In the genomic region with DNA sequence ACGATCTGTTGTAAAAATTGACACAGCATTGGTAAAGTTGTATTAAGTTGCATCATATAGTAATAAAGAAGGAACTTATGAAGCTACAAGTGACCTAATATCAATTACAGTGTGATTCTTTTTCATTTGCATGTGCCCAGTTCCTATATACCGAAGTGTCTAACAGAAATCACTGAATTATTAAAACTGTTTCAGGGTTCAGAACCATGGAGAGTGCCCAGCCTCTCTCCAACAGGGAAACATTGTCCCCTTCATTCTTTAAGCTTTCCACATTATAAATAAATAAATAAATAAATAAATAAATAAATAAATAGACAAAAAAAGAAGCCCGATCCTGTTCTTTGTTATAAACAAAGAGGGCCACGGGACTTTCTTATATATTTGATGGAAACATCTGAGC, we compare ENCODE assay signal across 25 mouse cellular contexts.
A peak's percentile ranks its signal among the peaks of the same experiment; 100 is the strongest.
DNase-seq lines count a peak whose midpoint lies in the region; ATAC-seq and TF ChIP-seq lines count a peak whose summit lies in the region.
"Had no signal": no experiment of that assay in that cellular context is flagged by ENCODE, and none has a peak within 500 bp of the region (broad histone marks: within the 10 kb centered on the region; RNA-seq: fewer than 3 reads in every experiment).

No protein-coding gene starts in this region.

- H3K27me3 ChIP-seq in embryonic facial prominence, embryonic 11.5 days (ENCODE audit: control insufficient read depth, insufficient read depth, low read length), result no peaks in the 10 kb centered on the region
- no peaks in the 10 kb centered on the region for H3K27me3 ChIP-seq in embryonic facial prominence, embryonic 10.5 days (replicated peaks; ENCODE audit: low read depth, poor library complexity, severe bottlenecking)
- no peaks in the 10 kb centered on the region for H3K27me3 ChIP-seq in lung, embryonic 14.5 days (ENCODE audit: insufficient read depth, low read length)
- H3K27me3 ChIP-seq: CH12.LX; liver, embryonic 12.5 days; lung, embryonic 15.5 days; megakaryocyte, embryonic 14.5 days; Patski had no signal

- no peaks in the 10 kb centered on the region for H3K36me3 ChIP-seq in embryonic facial prominence, embryonic 11.5 days (replicated peaks; ENCODE audit: control insufficient read depth, insufficient read depth, low read depth, low read length)
- no peaks in the 10 kb centered on the region for H3K36me3 ChIP-seq in embryonic facial prominence, embryonic 10.5 days (replicated peaks)
- no peaks in the 10 kb centered on the region for H3K36me3 ChIP-seq in lung, embryonic 14.5 days (ENCODE audit: insufficient read depth)
- H3K36me3 ChIP-seq: forebrain, embryonic 10.5 days; liver, embryonic 12.5 days; lung, embryonic 15.5 days had no signal

- no peak for TF ChIP-seq POLR2A in lung, adult 2 months (IDR thresholded peaks at IDR 0.05; ENCODE audit: borderline replicate concordance, extremely low read depth, low read depth, low read length)

- no peak overlapping the region for H3K4me2 ChIP-seq in embryonic facial prominence, embryonic 11.5 days (ENCODE audit: low read depth, low read length)
- H3K4me2 ChIP-seq in lung, embryonic 14.5 days, result no peak overlapping the region
- H3K4me2 ChIP-seq: heart, embryonic 11.5 days; hindbrain, embryonic 14.5 days; liver, embryonic 12.5 days; lung, embryonic 15.5 days had no signal

- TF ChIP-seq CTCF in lung, embryonic 14.5 days (IDR thresholded peaks at IDR 0.05; ENCODE audit: low read depth), result no peak
- TF ChIP-seq CTCF in lung, adult 2 months (IDR thresholded peaks at IDR 0.05; ENCODE audit: insufficient read depth, low read length), result no peak

- peak; percentile 67 for DNase-seq in embryonic facial prominence, embryonic 11.5 days (ENCODE audit: low spot score)
- DNase-seq in embryonic facial prominence, embryonic 10.5 days (ENCODE audit: low spot score), result no peak
- peak; percentile 80 for DNase-seq in lung, embryonic 14.5 days
- no peak for DNase-seq in lung, adult 2 months
- peak; percentile 24 for DNase-seq in NIH3T3 (ENCODE audit: low read depth)
- DNase-seq in forelimb bud, embryonic 11.5 days (ENCODE audit: low read depth, low spot score), result peak; percentile 35
- no peak for DNase-seq in urinary bladder, postnatal 36 days (ENCODE audit: low spot score in 2 of 2)
- DNase-seq: adrenal gland, postnatal 25 days; cerebellum, adult 11-12 months; cerebellum, postnatal 36 days; kidney, adult 11 months; layer of hippocampus, adult 9-11 months; left cerebral cortex, postnatal 4 days had no signal

- no peak overlapping the region for H3K27ac ChIP-seq in embryonic facial prominence, embryonic 11.5 days (replicated peaks; ENCODE audit: low read depth, low read length)
- no peak overlapping the region for H3K27ac ChIP-seq in embryonic facial prominence, embryonic 10.5 days (replicated peaks)
- H3K27ac ChIP-seq in lung, embryonic 14.5 days (ENCODE audit: low read depth), result no peak overlapping the region
- H3K27ac ChIP-seq: forebrain, embryonic 10.5 days; hindbrain, embryonic 14.5 days; left cerebral cortex, adult 2 months; liver, embryonic 12.5 days; lung, embryonic 15.5 days; stomach, postnatal 0 days had no signal

- no peak overlapping the region for H3K4me3 ChIP-seq in embryonic facial prominence, embryonic 11.5 days (ENCODE audit: low read depth, low read length)
- no peak overlapping the region for H3K4me3 ChIP-seq in embryonic facial prominence, embryonic 10.5 days
- H3K4me3 ChIP-seq in lung, embryonic 14.5 days (ENCODE audit: low read depth, low read length), result no peak overlapping the region
- H3K4me3 ChIP-seq in lung, adult 2 months (replicated peaks; ENCODE audit: extremely low read depth, low read depth, low read length), result no peak overlapping the region
- H3K4me3 ChIP-seq: forebrain, embryonic 10.5 days; left cerebral cortex, adult 2 months; liver, embryonic 12.5 days; lung, embryonic 15.5 days; megakaryocyte, embryonic 14.5 days had no signal

- H3K4me1 ChIP-seq in embryonic facial prominence, embryonic 11.5 days (ENCODE audit: control insufficient read depth, insufficient read depth, low read length), result no peaks in the 10 kb centered on the region
- peaks cover 9% of the 10 kb centered on the region for H3K4me1 ChIP-seq in embryonic facial prominence, embryonic 10.5 days
- no peaks in the 10 kb centered on the region for H3K4me1 ChIP-seq in lung, embryonic 14.5 days (ENCODE audit: insufficient read depth)
- H3K4me1 ChIP-seq in lung, adult 2 months (ENCODE audit: control insufficient read depth, insufficient read depth, low read length), result no peaks in the 10 kb centered on the region
- H3K4me1 ChIP-seq: liver, embryonic 12.5 days; lung, embryonic 15.5 days; megakaryocyte, embryonic 14.5 days had no signal

- 80% methylated on average over 4 of the region's 4 CpGs for WGBS in embryonic facial prominence, embryonic 11.5 days
- WGBS in embryonic facial prominence, embryonic 10.5 days, result 77% methylated on average over 4 of the region's 4 CpGs
- WGBS in lung, embryonic 14.5 days, result 60% methylated on average over 4 of the region's 4 CpGs
- 66% methylated on average over 4 of the region's 4 CpGs for WGBS in lung, adult 2 months

- ATAC-seq in embryonic facial prominence, embryonic 11.5 days (replicated peaks; ENCODE audit: insufficient number of reproducible peaks, low FRiP score, low TSS enrichment, low read depth), result no peak
- no peak for ATAC-seq in lung, embryonic 14.5 days (ENCODE audit: insufficient read depth)
- ATAC-seq in inflammation-experienced regulatory T-cells, adult 6 months, result no peak
- ATAC-seq: liver, embryonic 12.5 days; midbrain, embryonic 16.5 days; Patski had no signal

- no peaks in the 10 kb centered on the region for H3K9me3 ChIP-seq in embryonic facial prominence, embryonic 11.5 days (replicated peaks; ENCODE audit: control insufficient read depth, low read length)
- H3K9me3 ChIP-seq in embryonic facial prominence, embryonic 10.5 days, result no peaks in the 10 kb centered on the region
- no peaks in the 10 kb centered on the region for H3K9me3 ChIP-seq in lung, embryonic 14.5 days (ENCODE audit: low read depth, low read length)
- H3K9me3 ChIP-seq: forebrain, embryonic 10.5 days; liver, embryonic 12.5 days; lung, embryonic 15.5 days; megakaryocyte, embryonic 14.5 days had no signal

- no peak overlapping the region for H3K9ac ChIP-seq in embryonic facial prominence, embryonic 11.5 days (replicated peaks; ENCODE audit: low read length)
- no peak overlapping the region for H3K9ac ChIP-seq in lung, embryonic 14.5 days
- H3K9ac ChIP-seq: hindbrain, embryonic 14.5 days; liver, embryonic 12.5 days; lung, embryonic 15.5 days had no signal

Comparison
In these comparisons a context has a peak if more than half of its experiments do, and no peak if none do; other contexts are left out.
1. DNase-seq: peak in embryonic facial prominence, embryonic 11.5 days (single experiment), lung, embryonic 14.5 days (single experiment), NIH3T3 (single experiment) and forelimb bud, embryonic 11.5 days (single experiment); none in embryonic facial prominence, embryonic 10.5 days (single experiment), lung, adult 2 months (single experiment) and urinary bladder, postnatal 36 days (0 of 2).